Mouse (Mus musculus): ENCODE measurements around the gene Fam71d.

Fam71d gene

DNA sequence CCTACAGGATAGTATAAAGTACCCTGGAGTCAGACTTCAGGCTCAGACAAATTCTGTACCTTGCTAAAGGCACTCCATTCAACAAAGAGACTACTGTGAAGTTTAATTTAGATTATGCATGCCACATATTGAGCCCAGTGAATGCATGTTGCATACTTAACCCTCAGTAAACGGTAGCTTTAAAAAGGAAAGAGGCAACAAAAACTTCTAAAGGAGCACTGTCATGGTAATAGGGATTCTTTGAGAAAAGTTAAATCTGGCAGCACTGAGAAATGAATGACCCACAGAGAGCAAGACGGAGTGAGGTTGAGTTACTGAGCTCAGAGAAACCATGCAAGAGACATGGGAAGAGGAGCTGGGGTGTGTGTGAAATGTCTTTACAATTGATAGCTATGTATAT is 86.6 kb downstream of the Fam71d start:
- no peak for DNase-seq

DNA sequence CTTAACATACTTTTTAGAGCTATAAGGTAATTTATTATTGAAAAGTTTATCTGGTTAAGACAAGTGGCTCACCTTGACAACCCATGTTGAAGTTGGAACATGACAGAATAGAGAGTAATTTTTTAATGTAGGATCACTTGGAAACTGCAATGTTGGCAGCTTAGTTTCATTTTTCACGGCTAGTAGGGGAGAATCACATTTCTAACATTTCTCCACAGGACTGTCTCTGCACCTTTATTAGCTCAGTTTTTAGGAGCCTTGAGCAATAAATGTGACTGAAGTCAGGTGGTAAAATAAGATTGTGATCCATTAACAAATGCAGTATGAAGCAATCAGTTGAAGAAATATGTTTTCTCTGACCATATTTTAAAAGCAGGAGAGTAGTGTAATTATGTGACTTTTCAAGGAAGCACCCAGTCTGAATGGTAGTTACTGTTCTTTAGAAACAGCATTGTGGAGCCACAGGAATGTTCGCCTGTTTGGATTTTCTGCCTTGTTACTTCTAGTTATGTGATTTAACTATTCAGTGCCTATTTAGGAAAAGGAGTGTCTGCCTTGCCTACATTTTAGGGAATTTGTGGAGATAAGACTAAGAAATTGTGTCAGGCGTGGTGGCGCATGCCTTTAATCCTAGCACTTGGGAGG is 87.2 kb downstream of the Fam71d start:
- DNase-seq, result no peak

All from cerebellum, adult 11-12 months (tissue).